Mouse (Mus musculus) neural tube, postnatal 0 days (tissue): ENCODE measurements around the gene Slc16a4. TPM values are rescaled to one million over a fixed set of nuclear protein-coding genes. Genes with fewer than 3 reads are reported as not detected.

ENCODE experiments used
- polyA plus RNA-seq: library from polyadenylated mRNA; unstranded; fragments of >200 nt; fragmentation: Nextera tagmentation; extraction: Ambion mirVana; gene quantifications from 2 replicates; pipeline ENCODE4 v1.2.1, GENCODE M21; 2015

Gene Slc16a4
- polyA plus RNA-seq = 2.3 and 2.5 TPM in 2 replicates

DNA sequence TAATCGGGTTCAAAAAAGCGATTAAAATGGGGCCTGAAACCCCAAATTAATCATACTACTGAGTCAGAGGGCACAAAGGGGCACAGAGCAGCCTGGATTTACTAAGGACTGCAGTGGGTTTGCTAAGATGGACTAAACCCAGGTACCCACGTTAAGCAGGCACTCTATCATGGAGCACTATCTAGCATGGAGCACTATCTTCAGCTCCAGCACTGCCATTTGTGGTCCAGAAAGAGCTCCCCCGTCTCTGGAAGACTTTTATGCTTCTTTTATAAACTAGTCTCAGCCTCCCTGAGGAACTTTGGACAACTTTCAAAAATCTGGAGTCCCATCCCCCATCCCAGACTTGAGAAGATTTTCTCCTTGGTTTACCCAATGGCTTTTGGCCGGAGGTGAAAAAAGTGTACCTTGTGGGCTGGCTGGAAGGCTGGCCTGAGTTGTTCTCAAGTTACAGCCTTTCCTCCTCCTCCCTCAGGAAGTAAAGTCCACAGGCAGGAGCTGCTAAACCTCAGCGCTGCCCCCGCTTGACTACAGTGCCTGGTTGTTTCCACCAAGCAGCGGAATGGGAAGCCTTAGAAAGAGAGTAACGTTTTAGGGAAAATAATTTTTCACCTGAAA, at the start of gene Slc16a4:
Gene Slc16a4, plus strand, starts transcription at position 467 of the 618 bp plus-strand sequence.

DNA sequence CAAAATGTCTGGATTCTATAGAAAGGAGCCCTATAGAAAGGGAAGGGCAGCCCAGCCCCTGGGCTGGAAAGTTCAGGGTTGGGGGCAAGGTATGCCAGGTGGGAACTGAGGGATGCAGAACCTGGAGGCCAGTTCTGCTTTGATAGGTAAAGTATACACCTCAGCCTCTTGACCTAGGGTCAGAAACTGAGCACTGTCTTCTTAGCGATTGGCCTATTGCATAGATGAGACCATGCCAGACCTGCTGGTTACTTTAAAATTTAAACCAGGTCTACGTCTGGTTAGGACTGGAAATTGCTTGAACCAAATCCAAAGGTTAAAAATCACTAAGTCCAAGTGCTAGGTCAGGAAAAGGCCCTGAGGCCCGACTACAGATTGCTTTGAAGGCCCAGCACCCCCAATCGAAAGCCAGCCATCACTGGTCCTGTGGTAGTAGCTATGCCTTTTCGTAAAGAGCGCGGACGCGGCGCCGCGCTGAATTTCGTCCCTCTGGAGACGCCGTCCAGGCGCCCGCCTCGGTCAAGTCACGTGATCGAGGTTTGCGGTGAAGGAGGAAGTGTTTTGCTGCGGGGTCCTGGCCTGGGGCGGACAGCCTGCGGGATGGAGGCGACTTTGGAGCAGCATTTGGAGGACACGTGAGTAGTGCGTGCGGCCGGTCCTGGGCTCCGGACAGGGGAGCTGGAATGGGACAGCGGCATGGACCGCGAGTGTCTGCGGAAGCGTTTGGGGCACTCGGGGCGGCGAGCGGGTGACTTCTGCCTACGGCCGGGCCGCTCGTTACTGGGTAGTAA, 12.4 kb upstream of the Slc16a4 start, which contains the start of gene Lamtor5:
Gene Lamtor5, plus strand, starts transcription at position 380 of the 791 bp plus-strand sequence.

GRCm38 (mm10) chr3:107333381-107334201, 42.6 kb downstream of the Slc16a4 start, which contains the start of gene Rbm15:
TSS of gene Rbm15 (minus strand) at chr3:107333673.

Other genes with a start within 250 kb of the Slc16a4 start
- gene Kcna2, start 190.1 kb upstream of the Slc16a4 start, polyA plus RNA-seq = 3.0 and 3.6 TPM in 2 replicates
- gene Kcna10, start 108.2 kb upstream of the Slc16a4 start, polyA plus RNA-seq = not detected in 2 replicates
- 0.19 TPM in 1 of 2 replicates, not detected in the other for gene Cym, start 69.5 kb upstream of the Slc16a4 start, polyA plus RNA-seq
- not detected in 2 replicates for gene A630076J17Rik, start 60.6 kb upstream of the Slc16a4 start, polyA plus RNA-seq
- 0.21 TPM in 1 of 2 replicates, not detected in the other for gene Prok1, start 51.5 kb upstream of the Slc16a4 start, polyA plus RNA-seq
- 179 TPM in 2 replicates for gene Lamtor5, start 12.4 kb upstream of the Slc16a4 start, polyA plus RNA-seq
- gene Rbm15, start 42.4 kb downstream of the Slc16a4 start, polyA plus RNA-seq = 5.7 and 5.8 TPM in 2 replicates
- gene Kcnc4, start 168.3 kb downstream of the Slc16a4 start, polyA plus RNA-seq = 24.1 and 24.4 TPM in 2 replicates
- gene Slc6a17, start 226.8 kb downstream of the Slc16a4 start, polyA plus RNA-seq = 18.3 and 21.4 TPM in 2 replicates